8 mouse cellular contexts compared by ENCODE assay signal in the genomic region with DNA sequence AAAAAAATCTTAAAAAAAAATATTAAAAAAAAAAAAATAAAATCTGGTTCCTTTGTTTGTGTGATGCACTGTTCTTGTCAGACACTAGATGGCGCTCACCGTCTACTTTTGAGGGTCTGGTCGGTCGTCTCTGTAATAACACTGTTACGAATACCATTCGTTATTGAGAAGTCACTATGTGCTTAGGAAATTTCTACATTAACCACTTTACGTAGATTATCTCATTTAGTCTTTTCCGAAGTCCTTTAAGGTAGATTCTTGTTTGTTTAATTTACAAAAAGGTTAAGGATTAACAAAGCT. TPM values are rescaled to one million over a fixed set of nuclear protein-coding genes. Genes with fewer than 3 reads are reported as not detected.
DNase-seq lines count a peak whose midpoint lies in the region; ATAC-seq and TF ChIP-seq lines count a peak whose summit lies in the region.

No protein-coding gene starts in this region.

- H3K36me3 ChIP-seq in thymus, adult 2 months (ENCODE audit: control insufficient read depth, insufficient read depth, low read length), result no peaks in the 10 kb centered on the region
- H3K36me3 ChIP-seq in hindbrain, embryonic 16.5 days (ENCODE audit: control insufficient read depth, insufficient read depth, low read length), result no peaks in the 10 kb centered on the region

- no peak overlapping the region for H3K4me2 ChIP-seq in hindbrain, embryonic 16.5 days (ENCODE audit: low read length)

- DNase-seq in adrenal gland, adult 18-20 months (ENCODE audit: low spot score in 2 of 2), result peak; percentile 30 to 32
- DNase-seq in adrenal gland, postnatal 4 days (ENCODE audit: low spot score in 2 of 2), result no peak
- DNase-seq in thymus, adult 2 months, result peak; percentile 21
- no peak for DNase-seq in thymus, adult 18-20 months
- peak; percentile 30 for DNase-seq in embryo, embryonic 11.5 days (ENCODE audit: low read depth, low spot score)
- DNase-seq in frontal cortex, postnatal 36 days (ENCODE audit: low spot score in 2 of 2), result no peak

- H3K9me3 ChIP-seq in hindbrain, embryonic 16.5 days (ENCODE audit: control insufficient read depth, low read length), result no peaks in the 10 kb centered on the region

- no peak for TF ChIP-seq CTCF in thymus, adult 2 months (IDR thresholded peaks at IDR 0.05; ENCODE audit: borderline replicate concordance, control insufficient read depth, extremely low read depth, insufficient read depth, low read length, poor library complexity)

- H3K27ac ChIP-seq in thymus, adult 2 months (ENCODE audit: control insufficient read depth, insufficient read depth, low read length), result no peak overlapping the region
- no peak overlapping the region for H3K27ac ChIP-seq in hindbrain, embryonic 16.5 days (ENCODE audit: low read depth, low read length)

- H3K4me3 ChIP-seq in thymus, adult 2 months (ENCODE audit: control insufficient read depth, insufficient read depth, low read length), result no peak overlapping the region
- no peak overlapping the region for H3K4me3 ChIP-seq in hindbrain, embryonic 16.5 days (ENCODE audit: low read length)

- H3K4me1 ChIP-seq in thymus, adult 2 months (replicated peaks; ENCODE audit: control insufficient read depth, insufficient read depth, low read length), result no peaks in the 10 kb centered on the region
- H3K4me1 ChIP-seq in hindbrain, embryonic 16.5 days (ENCODE audit: control insufficient read depth, insufficient read depth, low read depth, low read length), result no peaks in the 10 kb centered on the region

- ATAC-seq in hindbrain, embryonic 16.5 days, result peak; percentile 46
- peak; percentile 68 for ATAC-seq in megakaryocyte, adult 5-6 weeks (ENCODE audit: poor library complexity, severe bottlenecking)

- TF ChIP-seq POLR2A in thymus, adult 2 months (IDR thresholded peaks at IDR 0.05; ENCODE audit: control insufficient read depth, extremely low read depth, insufficient read depth, low read length, poor library complexity), result no peak

- H3K27me3 ChIP-seq in thymus, adult 2 months (ENCODE audit: control insufficient read depth, insufficient read depth, low read length), result no peaks in the 10 kb centered on the region
- no peaks in the 10 kb centered on the region; the same call in 1 of the 2 replicates for H3K27me3 ChIP-seq in hindbrain, embryonic 16.5 days (replicated peaks; ENCODE audit: control insufficient read depth, insufficient read depth, low read length)

- H3K9ac ChIP-seq in hindbrain, embryonic 16.5 days (ENCODE audit: low read depth, low read length), result no peak overlapping the region

- 9% methylated on average over 8 of the region's 8 CpGs for WGBS in thymus, adult 2 months
- 8% methylated on average over 8 of the region's 8 CpGs for WGBS in hindbrain, embryonic 16.5 days

RNA-seq across cellular contexts. Expression of a gene that starts 27.9 kb away (rescaled TPM):
- 10 to 100 TPM; 73.2 to 84.0 TPM for total RNA-seq in adrenal gland, adult 18-20 months (2021)
- 10 to 100 TPM; 86.4 to 88.9 TPM for total RNA-seq in adrenal gland, postnatal 4 days (2021)
- polyA plus RNA-seq in thymus, adult 2 months (2012; rRNA removed), result 36.0 and 41.8 TPM in 2 replicates
- polyA plus RNA-seq in hindbrain, embryonic 16.5 days (2015; fragmentation: Nextera tagmentation; extraction: Ambion mirVana), result 89.3 and 102 TPM in 2 replicates
- 136 and 156 TPM in 2 replicates for total RNA-seq in megakaryocyte, adult 5-6 weeks (2015)
- total RNA-seq in megakaryocyte, adult 5-6 weeks (2017), result 149 and 157 TPM in 2 replicates

RNA-seq across cellular contexts. Expression of a gene that starts 59.4 kb away (rescaled TPM):
- total RNA-seq in adrenal gland, adult 18-20 months (2021), result 10 to 100 TPM; 30.5 to 48.7 TPM
- total RNA-seq in adrenal gland, postnatal 4 days (2021), result 10 to 100 TPM; 32.9 to 33.8 TPM
- polyA plus RNA-seq in thymus, adult 2 months (2012; rRNA removed), result 23.3 and 23.4 TPM in 2 replicates
- 22.0 and 24.0 TPM in 2 replicates for polyA plus RNA-seq in hindbrain, embryonic 16.5 days (2015; fragmentation: Nextera tagmentation; extraction: Ambion mirVana)
- 28.0 and 38.5 TPM in 2 replicates for total RNA-seq in megakaryocyte, adult 5-6 weeks (2015)
- total RNA-seq in megakaryocyte, adult 5-6 weeks (2017), result 26.6 and 40.2 TPM in 2 replicates

Comparison
In these comparisons a context has a peak if more than half of its experiments do, and no peak if none do; other contexts are left out.
1. DNase-seq: peak in adrenal gland, adult 18-20 months (2 of 2), thymus, adult 2 months (single experiment) and embryo, embryonic 11.5 days (single experiment); none in adrenal gland, postnatal 4 days (0 of 2), thymus, adult 18-20 months (0 of 2) and frontal cortex, postnatal 36 days (0 of 2).